16 mouse cellular contexts compared by ENCODE assay signal in the genomic region with DNA sequence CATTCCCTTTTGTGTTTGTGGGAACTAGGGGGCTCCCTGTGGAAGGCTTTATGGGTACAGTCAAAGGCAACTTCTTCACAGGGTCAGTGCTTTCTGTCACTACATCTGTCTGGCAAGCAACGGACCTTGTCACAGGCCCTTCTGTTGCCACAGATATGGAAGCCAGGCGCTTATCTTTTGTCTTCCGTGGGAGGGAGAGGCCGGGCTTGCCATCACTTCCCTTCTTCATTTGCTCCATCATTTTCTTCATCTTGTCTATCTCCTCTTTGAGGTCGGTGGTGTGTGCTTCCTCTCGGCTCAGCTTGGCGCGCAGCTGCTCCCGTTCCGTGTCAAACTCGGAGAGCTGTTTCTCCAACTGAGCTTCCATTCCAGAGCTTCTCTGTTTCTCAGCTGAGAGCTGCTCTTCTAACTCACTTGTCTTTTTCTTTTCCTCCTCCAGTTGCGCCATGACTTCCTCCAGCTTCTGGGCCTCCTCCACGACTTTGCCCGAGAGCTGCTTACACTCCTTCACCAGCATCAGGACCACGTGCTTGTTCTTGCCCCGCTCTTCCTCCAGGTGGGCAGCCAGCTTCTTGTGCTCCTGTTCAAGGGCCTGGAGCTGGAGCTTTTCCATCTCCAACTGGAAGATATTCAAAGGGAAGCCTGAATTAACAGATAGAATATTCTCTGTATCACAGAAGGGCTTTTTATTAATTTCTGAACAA.
DNase-seq lines count a peak whose midpoint lies in the region; ATAC-seq and TF ChIP-seq lines count a peak whose summit lies in the region.
"Had no signal": no experiment of that assay in that cellular context is flagged by ENCODE, and none has a peak within 500 bp of the region (broad histone marks: within the 10 kb centered on the region; RNA-seq: fewer than 3 reads in every experiment).

No protein-coding gene starts in this region.

- no peak for TF ChIP-seq CTCF in left cerebral cortex, adult 2 months (IDR thresholded peaks at IDR 0.05)

- peaks cover 39% of the 10 kb centered on the region for H3K4me1 ChIP-seq in liver, embryonic 15.5 days (replicated peaks)
- H3K4me1 ChIP-seq: embryonic facial prominence, embryonic 13.5 days had no signal

- H3K9me3 ChIP-seq in liver, embryonic 15.5 days (replicated peaks): no peaks in the 10 kb centered on the region
- H3K9me3 ChIP-seq: embryonic facial prominence, embryonic 13.5 days had no signal

- no peak overlapping the region for H3K4me3 ChIP-seq in left cerebral cortex, adult 2 months
- H3K4me3 ChIP-seq in liver, embryonic 15.5 days (replicated peaks): peak overlapping the region; percentile 56
- H3K4me3 ChIP-seq: embryonic facial prominence, embryonic 13.5 days; myocyte had no signal

- peak overlapping the region; percentile 76 for H3K4me2 ChIP-seq in liver, embryonic 15.5 days
- H3K4me2 ChIP-seq: embryonic facial prominence, embryonic 13.5 days; heart, embryonic 11.5 days; midbrain, embryonic 11.5 days had no signal

- no peak for DNase-seq in left cerebral cortex, adult 2 months (ENCODE audit: extremely low spot score in 1 of 2, low spot score in 2 of 2)
- no peak for DNase-seq in left cerebral cortex, adult 8-10 months (ENCODE audit: low spot score in 2 of 2)
- DNase-seq in adrenal gland, adult 18-20 months (ENCODE audit: low spot score in 2 of 2): no peak
- DNase-seq in cerebellum, adult 8-10 months: no peak
- DNase-seq in kidney, adult 11 months: no peak
- DNase-seq: cerebellum, postnatal 36 days; gastrocnemius, postnatal 10 days; kidney, adult 18-20 months; lung, postnatal 14 days had no signal

- intact Hi-C loops in left cerebral cortex, adult 2 months (cut with DNase I): no loop called here

- H3K36me3 ChIP-seq in liver, embryonic 15.5 days (replicated peaks): no peaks in the 10 kb centered on the region

- H3K9ac ChIP-seq in liver, embryonic 15.5 days: peak overlapping the region; percentile 45
- H3K9ac ChIP-seq: embryonic facial prominence, embryonic 13.5 days had no signal

- no peaks in the 10 kb centered on the region for H3K27me3 ChIP-seq in liver, embryonic 15.5 days
- H3K27me3 ChIP-seq: embryonic facial prominence, embryonic 13.5 days had no signal

- H3K27ac ChIP-seq in left cerebral cortex, adult 2 months: peak overlapping the region; percentile 66; the same call in 1 of the 2 replicates
- peak overlapping the region; percentile 90 for H3K27ac ChIP-seq in liver, embryonic 15.5 days (replicated peaks)
- H3K27ac ChIP-seq: embryonic facial prominence, embryonic 13.5 days had no signal

- WGBS in liver, embryonic 15.5 days (ENCODE audit: insufficient replicate concordance): 33% methylated on average over 16 of the region's 16 CpGs

- peak; percentile 93 for ATAC-seq in erythroblast, adult 5-6 weeks (replicated peaks; ENCODE audit: low FRiP score, poor library complexity, severe bottlenecking)
- peak; percentile 95 for ATAC-seq in liver, embryonic 15.5 days (ENCODE audit: insufficient read depth)
- ATAC-seq: forebrain, embryonic 14.5 days had no signal
